9 mouse cellular contexts compared by ENCODE assay signal in genomic region chr3:95689171-95689915, GRCm38 (mm10). TPM values are rescaled to one million over a fixed set of nuclear protein-coding genes. Genes with fewer than 3 reads are reported as not detected.
DNase-seq lines count a peak whose midpoint lies in the region; ATAC-seq lines count a peak whose summit lies in the region.
"Had no signal": no experiment of that assay in that cellular context is flagged by ENCODE, and none has a peak within 500 bp of the region (broad histone marks: within the 10 kb centered on the region; RNA-seq: fewer than 3 reads in every experiment).

No protein-coding gene starts in this region.

- H3K4me2 ChIP-seq in kidney, embryonic 15.5 days = peak overlapping the region; percentile 30
- H3K4me2 ChIP-seq in hindbrain, embryonic 14.5 days (replicated peaks) = no peak overlapping the region
- H3K4me2 ChIP-seq: forebrain, embryonic 12.5 days had no signal

- no peak overlapping the region for H3K4me3 ChIP-seq in kidney, embryonic 15.5 days (replicated peaks)
- H3K4me3 ChIP-seq in hindbrain, embryonic 14.5 days (replicated peaks; ENCODE audit: low read length) = no peak overlapping the region; the same call in 1 of the 2 replicates
- H3K4me3 ChIP-seq: forebrain, embryonic 12.5 days had no signal

- no peaks in the 10 kb centered on the region for H3K27me3 ChIP-seq in kidney, embryonic 15.5 days
- H3K27me3 ChIP-seq in hindbrain, embryonic 14.5 days (ENCODE audit: control insufficient read depth, insufficient read depth, low read length) = no peaks in the 10 kb centered on the region

- H3K9me3 ChIP-seq in kidney, embryonic 15.5 days (replicated peaks) = no peaks in the 10 kb centered on the region
- no peaks in the 10 kb centered on the region for H3K9me3 ChIP-seq in hindbrain, embryonic 14.5 days (ENCODE audit: control insufficient read depth, low read length)
- H3K9me3 ChIP-seq: forebrain, embryonic 12.5 days had no signal

- 18% methylated on average over 11 of the region's 11 CpGs for WGBS in kidney, embryonic 15.5 days
- 33% methylated on average over 11 of the region's 11 CpGs for WGBS in hindbrain, embryonic 14.5 days

- no peaks in the 10 kb centered on the region for H3K36me3 ChIP-seq in kidney, embryonic 15.5 days
- no peaks in the 10 kb centered on the region for H3K36me3 ChIP-seq in hindbrain, embryonic 14.5 days (replicated peaks; ENCODE audit: control insufficient read depth, insufficient read depth)
- H3K36me3 ChIP-seq: forebrain, embryonic 12.5 days had no signal

- H3K4me1 ChIP-seq in kidney, embryonic 15.5 days = peaks cover 70% of the 10 kb centered on the region
- H3K4me1 ChIP-seq in hindbrain, embryonic 14.5 days (replicated peaks; ENCODE audit: control insufficient read depth, insufficient read depth, low read length) = peaks cover 13% of the 10 kb centered on the region

- intact Hi-C loops in heart, postnatal 10 days (cut with DNase I) = loop anchor here (5.0 kb wide), 2 partner anchors 43 to 128 kb away; partner anchors contain the start of gene Rprd2
- intact Hi-C loops in left cerebral cortex, postnatal 14 days (cut with DNase I) = no loop called here

- H3K27ac ChIP-seq in kidney, embryonic 15.5 days = peak overlapping the region; percentile 92
- H3K27ac ChIP-seq in hindbrain, embryonic 14.5 days = no peak overlapping the region
- H3K27ac ChIP-seq: forebrain, embryonic 12.5 days had no signal

- no peak for DNase-seq in kidney, adult 9 months
- DNase-seq in 3T3-L1 (ENCODE audit: low read depth, low spot score) (peak; percentile 51), ZHBTc4 (ENCODE audit: low read depth, low spot score) (peak; percentile 54)
- peak; percentile 69 to 71 for DNase-seq in heart, postnatal 10 days
- DNase-seq in left cerebral cortex, postnatal 14 days (ENCODE audit: low spot score in 2 of 2) = no peak
- DNase-seq in right cerebral cortex, postnatal 25 days = no peak
- DNase-seq in hindbrain, embryonic 14.5 days (ENCODE audit: low spot score) = no peak

- no peak overlapping the region for H3K9ac ChIP-seq in kidney, embryonic 15.5 days
- H3K9ac ChIP-seq in hindbrain, embryonic 14.5 days = no peak overlapping the region
- H3K9ac ChIP-seq: forebrain, embryonic 12.5 days had no signal

- ATAC-seq in kidney, embryonic 15.5 days (replicated peaks; ENCODE audit: low FRiP score) = 0 out of 2 replicates have a peak, but pooled peaks have one; percentile 19
- no peak for ATAC-seq in hindbrain, embryonic 14.5 days (ENCODE audit: low FRiP score)

RNA-seq across cellular contexts. Expression of gene Adamtsl4, which starts 1.6 kb away (rescaled TPM):
- 4.0 and 6.3 TPM in 2 replicates for polyA plus RNA-seq in kidney, embryonic 15.5 days (2015; fragmentation: Nextera tagmentation; extraction: Ambion mirVana)
- 10 to 100 TPM; 32.2 to 37.4 TPM for total RNA-seq in heart, postnatal 10 days (2021)
- total RNA-seq in left cerebral cortex, postnatal 14 days (2021) = 1 to 10 TPM; 2.0 TPM
- 0.35 and 1.3 TPM in 2 replicates for polyA plus RNA-seq in hindbrain, embryonic 14.5 days (2014; fragmentation: Nextera tagmentation; extraction: Ambion mirVana)

RNA-seq across cellular contexts. Expression of gene Mcl1, which starts 30.8 kb away (rescaled TPM):
- polyA plus RNA-seq in kidney, embryonic 15.5 days (2015; fragmentation: Nextera tagmentation; extraction: Ambion mirVana) = 51.2 and 54.4 TPM in 2 replicates
- total RNA-seq in heart, postnatal 10 days (2021) = 100 to 1,000 TPM; 147 to 161 TPM
- total RNA-seq in left cerebral cortex, postnatal 14 days (2021) = 10 to 100 TPM; 58.6 to 69.2 TPM
- polyA plus RNA-seq in hindbrain, embryonic 14.5 days (2014; fragmentation: Nextera tagmentation; extraction: Ambion mirVana) = 60.3 and 72.3 TPM in 2 replicates

RNA-seq across cellular contexts. Expression of gene Ecm1, which starts 50.0 kb away (rescaled TPM):
- 177 and 231 TPM in 2 replicates for polyA plus RNA-seq in kidney, embryonic 15.5 days (2015; fragmentation: Nextera tagmentation; extraction: Ambion mirVana)
- 10 to 100 TPM; 49.2 to 59.2 TPM for total RNA-seq in heart, postnatal 10 days (2021)
- 10 to 100 TPM; 11.4 to 13.2 TPM for total RNA-seq in left cerebral cortex, postnatal 14 days (2021)
- 11.1 and 12.5 TPM in 2 replicates for polyA plus RNA-seq in hindbrain, embryonic 14.5 days (2014; fragmentation: Nextera tagmentation; extraction: Ambion mirVana)

Comparison
In these comparisons a context has a peak if more than half of its experiments do, and no peak if none do; other contexts are left out.
1. DNase-seq: peak in 3T3-L1 (single experiment), ZHBTc4 (single experiment) and heart, postnatal 10 days (2 of 2); none in kidney, adult 9 months (single experiment), left cerebral cortex, postnatal 14 days (0 of 2), right cerebral cortex, postnatal 25 days (single experiment) and hindbrain, embryonic 14.5 days (single experiment).
2. RNA of gene Adamtsl4, which starts 1.6 kb away (total RNA-seq): 32.2 to 37.4 TPM in heart, postnatal 10 days; 2.0 TPM in left cerebral cortex, postnatal 14 days; every median in the first group is over 10 times any median in the second.